Mouse (Mus musculus) midbrain, embryonic 13.5 days (tissue): ENCODE results near the gene Dgki. TPM values are rescaled to one million over a fixed set of nuclear protein-coding genes. Genes with fewer than 3 reads are reported as not detected.

ENCODE experiments used
- ATAC-seq: fragments of 200-750 bp; cut with Nextera tagmentation; 2 replicates; pipeline ENCODE4 v1.8.0; 2017; ENCODE audit warnings: mild to moderate bottlenecking, moderate TSS enrichment, moderate library complexity
- H3K27ac ChIP-seq: fragments of 300-500 bp; sonication (generic); 2 replicates; pipeline ENCODE4 v1.5.1; 2015; ENCODE audit warnings: inconsistent platforms, mild to moderate bottlenecking, moderate library complexity
- H3K27me3 ChIP-seq: fragments of 300-500 bp; sonication (generic); 2 replicates; pipeline ENCODE4 v1.6.1; 2015; ENCODE audit warnings: mild to moderate bottlenecking, inconsistent platforms
- H3K36me3 ChIP-seq: fragments of 300-500 bp; sonication (generic); 2 replicates; pipeline ENCODE4 v1.6.1; 2015; ENCODE audit warnings: mild to moderate bottlenecking, inconsistent platforms
- H3K4me1 ChIP-seq: fragments of 300-500 bp; sonication (generic); replicated peaks from 2 replicates; pipeline ENCODE4 v1.6.1; 2015; ENCODE audit warnings: inconsistent platforms
- H3K4me2 ChIP-seq: fragments of 300-500 bp; sonication (generic); replicated peaks from 2 replicates; pipeline ENCODE4 v1.6.1; 2015; ENCODE audit warnings: moderate library complexity, mild to moderate bottlenecking, inconsistent platforms
- H3K4me3 ChIP-seq: fragments of 300-500 bp; sonication (generic); replicated peaks from 2 replicates; pipeline ENCODE4 v1.5.1; 2015; ENCODE audit warnings: mild to moderate bottlenecking, inconsistent platforms
- H3K9ac ChIP-seq: fragments of 300-500 bp; sonication (generic); replicated peaks from 2 replicates; pipeline ENCODE4 v1.6.1; 2015; ENCODE audit warnings: mild to moderate bottlenecking, inconsistent platforms
- H3K9me3 ChIP-seq: fragments of 300-500 bp; sonication (generic); 2 replicates; pipeline ENCODE4 v1.6.1; 2016; ENCODE audit warnings: mild to moderate bottlenecking, inconsistent platforms
- WGBS: fragments of 180-500 bp; shearing (Covaris S2); methylation state at CpG from one replicate; pipeline ENCODE4 v1.1.7; 2015; 5-methylcytosine and 5-hydroxymethylcytosine counted together
- polyA plus RNA-seq: library from polyadenylated mRNA; unstranded; fragments of >200 nt; fragmentation: Nextera tagmentation; extraction: Ambion mirVana; gene quantifications from 2 replicates; pipeline ENCODE4 v1.2.1, GENCODE M21; 2015

The Dgki gene
- polyA plus RNA-seq, 1 experiment from 2014 or later, result 6.4 TPM

DNA sequence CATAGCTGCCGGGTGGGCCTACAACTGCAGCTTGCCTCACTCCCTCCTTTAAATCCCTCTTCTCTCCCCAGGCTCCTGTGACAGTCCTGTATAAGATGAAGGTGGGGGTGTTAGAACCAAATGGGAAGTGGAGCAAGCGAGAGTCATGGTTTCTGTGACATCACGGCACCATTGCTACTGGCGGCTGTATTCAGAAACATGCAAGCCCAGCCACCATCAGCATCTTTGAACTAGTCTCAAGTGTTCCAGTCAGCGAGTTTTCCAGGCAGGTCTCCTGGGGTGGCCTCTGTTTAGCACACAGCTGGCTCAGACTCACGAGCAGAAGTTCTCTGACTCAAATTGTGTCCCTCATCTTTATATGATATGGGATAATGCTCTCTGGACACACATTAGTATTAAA, 68.8 kb downstream of the Dgki start:
- Histone ChIP-seq H3K36me3 (no peaks in the 10 kb centered on the region), H3K9me3 (no peaks in the 10 kb centered on the region), H3K9ac (no peak overlapping the region), H3K27ac (no peak overlapping the region), H3K27me3 (no peaks in the 10 kb centered on the region), H3K4me1 (no peaks in the 10 kb centered on the region), H3K4me3 (no peak overlapping the region), H3K4me2 (no peak overlapping the region)
- no peak for ATAC-seq
- 63% methylated on average over 6 of the region's 6 CpGs for WGBS

DNA sequence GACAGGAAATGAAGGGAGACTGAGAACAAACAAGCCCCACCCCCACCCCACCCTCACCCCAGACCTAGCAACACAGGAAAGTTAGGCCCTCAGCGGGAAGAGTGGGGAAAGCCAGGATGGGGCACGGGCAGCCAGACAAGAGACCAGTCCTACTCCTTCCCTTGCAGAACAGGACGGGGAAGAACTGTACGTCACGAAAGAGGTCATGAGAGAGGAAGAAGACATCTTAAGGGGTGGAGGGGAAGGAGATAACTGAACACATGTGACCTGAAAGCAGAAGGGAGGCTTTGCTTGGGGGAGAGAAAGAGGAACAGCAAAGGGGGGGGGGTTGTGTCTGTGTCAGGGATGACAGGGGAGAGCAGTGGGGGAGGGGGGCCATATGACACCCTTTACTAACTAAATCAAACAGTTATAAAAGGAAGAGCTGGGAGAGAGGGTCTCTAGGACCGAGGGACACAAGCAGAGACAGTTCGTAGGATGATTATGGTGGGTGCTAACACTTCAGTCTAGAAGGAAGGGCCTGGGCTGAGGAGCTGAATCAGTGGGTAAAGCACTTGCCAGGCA, 77.0 kb downstream of the Dgki start:
- Histone ChIP-seq H3K9me3 (no peaks in the 10 kb centered on the region), H3K9ac (no peak overlapping the region), H3K4me3 (no peak overlapping the region), H3K4me2 (no peak overlapping the region), H3K36me3 (no peaks in the 10 kb centered on the region), H3K27ac (no peak overlapping the region), H3K27me3 (no peaks in the 10 kb centered on the region), H3K4me1 (peaks cover 7% of the 10 kb centered on the region)
- 56% methylated on average over 7 of the region's 7 CpGs for WGBS
- 0 out of 2 replicates have a peak, but pooled peaks have one; percentile 45 for ATAC-seq

- H3K9me3 ChIP-seq, result no peaks in the 10 kb centered on the region
- no peak overlapping the region for H3K9ac ChIP-seq
- no peak for ATAC-seq
- H3K27me3 ChIP-seq, result no peaks in the 10 kb centered on the region
- no peak overlapping the region for H3K4me2 ChIP-seq
- 54% methylated on average over 6 of the region's 6 CpGs for WGBS
- H3K4me3 ChIP-seq, result no peak overlapping the region
- H3K4me1 ChIP-seq, result peaks cover 10% of the 10 kb centered on the region
- no peak overlapping the region for H3K27ac ChIP-seq
- H3K36me3 ChIP-seq, result no peaks in the 10 kb centered on the region
Measured at GRCm38 (mm10) chr6:37222016-37222415, 78.0 kb downstream of the Dgki start.

- Histone ChIP-seq H3K4me1 (peaks cover 23% of the 10 kb centered on the region), H3K36me3 (no peaks in the 10 kb centered on the region), H3K27ac (no peak overlapping the region), H3K9me3 (no peaks in the 10 kb centered on the region), H3K9ac (no peak overlapping the region), H3K4me3 (no peak overlapping the region), H3K27me3 (no peaks in the 10 kb centered on the region), H3K4me2 (no peak overlapping the region)
- 77% methylated on average over 4 of the region's 4 CpGs for WGBS
- no peak for ATAC-seq
Measured at GRCm38 (mm10) chr6:37219110-37219509, 80.9 kb downstream of the Dgki start.

GRCm38 (mm10) chr6:37216342-37216763, 83.6 kb downstream of the Dgki start:
- 28% methylated on average over 4 of the region's 4 CpGs for WGBS
- Histone ChIP-seq H3K4me1 (peaks cover 40% of the 10 kb centered on the region), H3K36me3 (no peaks in the 10 kb centered on the region), H3K4me2 (no peak overlapping the region), H3K4me3 (no peak overlapping the region), H3K9me3 (no peaks in the 10 kb centered on the region), H3K27me3 (no peaks in the 10 kb centered on the region), H3K27ac (peak overlapping the region; percentile 57; the same call in 1 of the 2 replicates), H3K9ac (no peak overlapping the region)
- ATAC-seq, result peak; percentile 78

- no peak overlapping the region for H3K4me2 ChIP-seq
- no peaks in the 10 kb centered on the region for H3K27me3 ChIP-seq
- H3K4me3 ChIP-seq, result no peak overlapping the region
- 0 out of 2 replicates have a peak overlapping the region, but pooled peaks have one; percentile 57 for H3K27ac ChIP-seq
- no peaks in the 10 kb centered on the region for H3K9me3 ChIP-seq
- WGBS, result 34% methylated on average over 10 of the region's 10 CpGs
- no peak for ATAC-seq
- H3K36me3 ChIP-seq, result no peaks in the 10 kb centered on the region
- H3K9ac ChIP-seq, result no peak overlapping the region
- peaks cover 45% of the 10 kb centered on the region for H3K4me1 ChIP-seq
Measured at GRCm38 (mm10) chr6:37215655-37216054, 84.3 kb downstream of the Dgki start.

DNA sequence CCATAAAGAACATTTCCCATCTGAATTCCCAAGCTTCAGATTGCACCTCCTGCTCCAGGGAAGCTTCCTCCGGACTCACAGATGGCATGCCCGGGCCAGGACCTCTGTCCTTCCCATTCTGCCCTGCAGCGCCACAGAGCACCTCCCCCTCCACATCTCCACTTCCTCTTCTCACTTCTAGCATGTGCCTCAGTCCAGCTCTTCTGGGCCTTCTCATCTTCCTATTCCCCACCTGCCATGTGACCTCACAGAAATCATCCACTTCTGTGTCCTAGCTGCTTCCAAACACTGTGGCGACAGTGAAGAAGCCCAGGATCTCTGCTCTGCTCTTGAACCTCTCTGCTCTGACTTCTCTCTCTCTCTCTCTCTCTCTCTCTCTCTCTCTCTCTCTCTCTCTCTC, 87.1 kb downstream of the Dgki start:
- H3K4me2 ChIP-seq, result no peak overlapping the region
- no peaks in the 10 kb centered on the region for H3K36me3 ChIP-seq
- WGBS, result 82% methylated on average over 4 of the region's 4 CpGs
- H3K4me3 ChIP-seq, result no peak overlapping the region
- H3K9ac ChIP-seq, result no peak overlapping the region
- peaks cover 48% of the 10 kb centered on the region for H3K4me1 ChIP-seq
- no peaks in the 10 kb centered on the region for H3K9me3 ChIP-seq
- no peaks in the 10 kb centered on the region for H3K27me3 ChIP-seq
- no peak overlapping the region for H3K27ac ChIP-seq
- ATAC-seq, result no peak

DNA sequence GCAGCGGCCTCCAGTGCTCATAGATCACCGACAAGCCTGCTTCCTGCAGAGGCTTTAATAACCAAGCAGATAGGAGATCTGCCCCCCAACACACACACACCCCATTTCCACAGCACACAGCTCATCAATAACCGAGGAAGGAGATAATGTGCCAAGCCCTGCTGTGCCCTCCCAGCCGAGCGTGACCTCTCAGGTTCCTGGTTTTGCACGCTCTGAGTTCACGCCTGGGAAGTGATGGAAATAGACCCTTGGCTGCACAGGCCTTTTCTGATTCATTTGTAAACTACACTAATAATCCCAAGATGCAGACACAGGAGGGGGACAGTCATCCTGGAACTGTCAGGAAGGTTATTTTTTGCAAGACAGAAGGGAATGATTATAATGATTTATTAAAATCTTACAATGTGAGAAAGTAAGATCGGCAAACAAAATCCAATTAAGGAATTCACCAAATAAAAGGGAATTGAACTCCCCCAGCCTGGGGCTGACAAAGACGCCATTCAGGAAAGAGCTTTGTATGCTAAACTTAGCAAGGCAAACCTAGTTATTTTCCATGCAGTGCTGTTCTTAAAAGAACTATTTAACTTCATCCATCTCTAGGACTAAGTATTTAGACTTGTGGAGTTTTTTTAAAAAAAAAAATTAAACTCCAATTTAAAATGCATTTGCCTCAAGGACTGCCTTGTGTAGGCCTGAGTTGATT, 88.3 kb downstream of the Dgki start:
- no peak overlapping the region for H3K9ac ChIP-seq
- H3K9me3 ChIP-seq, result no peaks in the 10 kb centered on the region
- H3K4me3 ChIP-seq, result no peak overlapping the region
- H3K4me1 ChIP-seq, result peaks cover 42% of the 10 kb centered on the region
- H3K4me2 ChIP-seq, result no peak overlapping the region
- H3K36me3 ChIP-seq, result no peaks in the 10 kb centered on the region
- H3K27ac ChIP-seq, result peak overlapping the region; percentile 72
- WGBS, result 21% methylated on average over 9 of the region's 9 CpGs
- ATAC-seq, result peak; percentile 46; the same call in 1 of the 2 replicates
- H3K27me3 ChIP-seq, result no peaks in the 10 kb centered on the region

DNA sequence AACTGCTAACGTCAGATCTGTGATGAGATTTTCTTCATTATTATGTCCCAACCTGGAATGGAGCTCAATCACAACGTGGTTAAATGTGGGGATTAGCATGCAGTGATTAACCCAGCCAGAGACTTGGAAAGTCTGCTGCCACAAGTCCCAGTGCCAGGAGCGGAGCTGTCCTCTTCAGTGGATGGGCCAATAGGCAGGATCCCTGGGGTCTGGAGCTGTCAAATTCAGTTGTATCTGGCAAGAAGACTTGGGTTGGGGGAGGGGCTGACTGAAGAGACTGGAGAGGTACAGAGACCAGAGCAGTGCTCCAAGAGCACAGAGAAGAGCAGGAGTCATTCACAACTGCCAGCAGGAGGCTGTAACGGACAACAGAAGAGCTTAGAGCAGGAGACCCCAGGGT, 97.1 kb downstream of the Dgki start:
- 62% methylated on average over 4 of the region's 4 CpGs for WGBS
- no peaks in the 10 kb centered on the region for H3K4me1 ChIP-seq
- no peaks in the 10 kb centered on the region for H3K9me3 ChIP-seq
- H3K36me3 ChIP-seq, result no peaks in the 10 kb centered on the region
- ATAC-seq, result peak; percentile 40; the same call in 1 of the 2 replicates
- no peak overlapping the region for H3K27ac ChIP-seq
- no peaks in the 10 kb centered on the region for H3K27me3 ChIP-seq
- H3K9ac ChIP-seq, result no peak overlapping the region
- H3K4me2 ChIP-seq, result no peak overlapping the region
- H3K4me3 ChIP-seq, result no peak overlapping the region

- no peaks in the 10 kb centered on the region for H3K36me3 ChIP-seq
- H3K4me2 ChIP-seq, result no peak overlapping the region
- 94% methylated on average over 5 of the region's 5 CpGs for WGBS
Measured at GRCm38 (mm10) chr6:37200840-37201239, 99.1 kb downstream of the Dgki start.

GRCm38 (mm10) chr6:37199502-37199901, 100.5 kb downstream of the Dgki start:
- Histone ChIP-seq H3K9ac (no peak overlapping the region), H3K27ac (no peak overlapping the region), H3K4me3 (no peak overlapping the region), H3K4me1 (0 out of 2 replicates have a peak, but pooled peaks cover 3% of the 10 kb centered on the region), H3K36me3 (no peaks in the 10 kb centered on the region), H3K4me2 (no peak overlapping the region), H3K9me3 (no peaks in the 10 kb centered on the region), H3K27me3 (no peaks in the 10 kb centered on the region)
- ATAC-seq, result no peak
- 91% methylated on average over 3 of the region's 3 CpGs for WGBS

More at GRCm38 (mm10) chr6:37200840-37201239, 99.1 kb downstream of the Dgki start:
- Histone ChIP-seq H3K9me3 (no peaks in the 10 kb centered on the region), H3K4me3 (no peak overlapping the region), H3K4me1 (0 out of 2 replicates have a peak, but pooled peaks cover 3% of the 10 kb centered on the region), H3K27ac (no peak overlapping the region), H3K27me3 (no peaks in the 10 kb centered on the region), H3K9ac (no peak overlapping the region)
- no peak for ATAC-seq

DNA sequence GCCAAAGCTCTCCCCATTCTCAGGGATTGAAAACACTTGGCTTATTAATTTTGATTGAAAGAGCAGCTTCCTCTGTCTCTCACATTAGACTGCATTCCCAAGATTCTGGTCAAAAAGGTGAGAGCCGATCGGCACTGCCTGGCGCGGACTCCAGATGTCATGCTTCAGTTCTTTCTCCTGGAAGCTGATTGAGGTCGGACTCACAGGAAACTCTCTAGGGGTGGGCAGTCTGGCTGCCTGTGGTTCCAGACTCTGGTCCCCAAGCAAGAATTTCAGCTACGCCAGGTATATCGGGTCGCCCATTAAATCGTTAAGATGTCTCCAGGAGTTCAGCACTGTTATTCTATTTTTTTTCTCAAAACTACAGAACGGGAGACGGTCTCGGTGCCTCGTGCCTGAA, 102.2 kb downstream of the Dgki start:
- ATAC-seq, result no peak
- 75% methylated on average over 13 of the region's 13 CpGs for WGBS
- no peaks in the 10 kb centered on the region for H3K27me3 ChIP-seq
- H3K36me3 ChIP-seq, result no peaks in the 10 kb centered on the region
- no peak overlapping the region for H3K27ac ChIP-seq
- 0 out of 2 replicates have a peak, but pooled peaks cover 3% of the 10 kb centered on the region for H3K4me1 ChIP-seq
- no peak overlapping the region for H3K4me3 ChIP-seq
- no peak overlapping the region for H3K4me2 ChIP-seq
- H3K9ac ChIP-seq, result no peak overlapping the region
- H3K9me3 ChIP-seq, result no peaks in the 10 kb centered on the region
